Mouse (Mus musculus) left cerebral cortex, adult 18-20 months (tissue): ENCODE measurements around the gene Ehd1. TPM values are rescaled to one million over a fixed set of nuclear protein-coding genes. Genes with fewer than 3 reads are reported as not detected.
A peak's percentile ranks its signal among the peaks of the same experiment; 100 is the strongest.
"Not testable (repeated sequence)": the region's sequence is repeated elsewhere in the genome, so short reads cannot be mapped to it uniquely, and the experiment has no call there.

Experiments used
- DNase-seq, 2 experiments: peaks; one replicate each; pipeline ENCODE4 v3.0.0; 2021 to 2022; ENCODE audit warnings: low spot score in 2 of 2, mixed read lengths in 1 of 2
- total RNA-seq, 2 experiments: library from RNA; stranded (reverse); gene quantifications; 2 replicates each; pipeline ENCODE4 v1.2.3; 2021

Ehd1 gene
- total RNA-seq, 2 experiments from 2014 or later = 36.8 to 39.0 TPM

- no peak for DNase-seq
Measured at GRCm38 (mm10) chr19:6277661-6278438, 1.3 kb downstream of the Ehd1 start.

- no peak for DNase-seq
Measured at GRCm38 (mm10) chr19:6278439-6279073, 2.0 kb downstream of the Ehd1 start.

- no peak for DNase-seq
Measured at GRCm38 (mm10) chr19:6279481-6280144, 3.1 kb downstream of the Ehd1 start.

GRCm38 (mm10) chr19:6280554-6280953, 4.0 kb downstream of the Ehd1 start:
- no peak for DNase-seq

- DNase-seq = no peak
Measured at GRCm38 (mm10) chr19:6281122-6282020, 4.8 kb downstream of the Ehd1 start.

GRCm38 (mm10) chr19:6283001-6283400, 6.5 kb downstream of the Ehd1 start:
- no peak for DNase-seq

GRCm38 (mm10) chr19:6284502-6284901, 8.0 kb downstream of the Ehd1 start:
- no peak for DNase-seq

GRCm38 (mm10) chr19:6285226-6285625, 8.7 kb downstream of the Ehd1 start:
- no peak for DNase-seq

GRCm38 (mm10) chr19:6285632-6286433, 9.3 kb downstream of the Ehd1 start:
- no peak for DNase-seq

GRCm38 (mm10) chr19:6286434-6287401, 10.2 kb downstream of the Ehd1 start:
- peak in 1 of 2 experiments; percentile 27 for DNase-seq

GRCm38 (mm10) chr19:6288236-6288894, 11.8 kb downstream of the Ehd1 start:
- no peak for DNase-seq

GRCm38 (mm10) chr19:6289696-6290238, 13.2 kb downstream of the Ehd1 start:
- DNase-seq = no peak

- DNase-seq = not testable (repeated sequence)
Measured at GRCm38 (mm10) chr19:6290720-6291116, 14.2 kb downstream of the Ehd1 start.

GRCm38 (mm10) chr19:6291117-6291781, 14.7 kb downstream of the Ehd1 start:
- no peak for DNase-seq

- DNase-seq = no peak
Measured at GRCm38 (mm10) chr19:6292262-6292661, 15.7 kb downstream of the Ehd1 start.

- DNase-seq = no peak
Measured at GRCm38 (mm10) chr19:6294301-6294700, 17.8 kb downstream of the Ehd1 start.

- DNase-seq = no peak
Measured at GRCm38 (mm10) chr19:6296551-6297210, 20.2 kb downstream of the Ehd1 start.
